Mouse (Mus musculus): ENCODE data around the gene Golph3.

Gene Golph3

GRCm38 (mm10) chr15:12317290-12317689, 4.0 kb upstream of the Golph3 start:
- DNase-seq (ENCODE audit: extremely low read depth, low read depth, low spot score) = no peak

GRCm38 (mm10) chr15:12318451-12318850, 2.8 kb upstream of the Golph3 start:
- no peak for DNase-seq (ENCODE audit: extremely low read depth, low read depth, low spot score)

DNA sequence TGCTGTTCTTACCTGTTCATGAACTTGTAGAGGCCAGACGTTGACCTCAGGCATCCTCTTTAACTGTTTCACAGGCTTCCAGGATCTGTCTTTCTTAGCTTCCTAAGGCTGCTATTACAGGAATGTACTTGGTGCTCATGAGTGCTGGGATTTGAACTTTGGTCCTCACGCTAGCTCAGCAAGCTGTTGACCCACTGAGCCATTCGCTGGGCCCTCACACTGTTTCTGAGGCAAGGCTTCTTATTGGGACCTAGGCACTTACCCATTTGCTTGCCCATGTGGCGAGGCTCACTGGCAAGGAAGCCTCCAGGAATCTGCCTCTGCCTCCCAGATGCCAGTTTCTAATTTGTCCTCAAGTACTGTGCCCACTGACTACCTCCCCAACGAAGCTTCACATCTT, 1.4 kb upstream of the Golph3 start:
- DNase-seq (ENCODE audit: extremely low read depth, low read depth, low spot score) = no peak

GRCm38 (mm10) chr15:12320441-12321090, 684 bp upstream of the Golph3 start:
- DNase-seq (ENCODE audit: extremely low read depth, low read depth, low spot score) = no peak

- DNase-seq (ENCODE audit: extremely low read depth, low read depth, low spot score) = no peak
These were observed 755 bp downstream of the Golph3 start, which contains the start of gene 1810049J17Rik for GRCm38 (mm10) chr15:12321788-12322621. 1810049J17Rik (minus strand) TSS chr15:12321899.

GRCm38 (mm10) chr15:12322676-12323402, 1.6 kb downstream of the Golph3 start:
- no peak for DNase-seq (ENCODE audit: extremely low read depth, low read depth, low spot score)

DNA sequence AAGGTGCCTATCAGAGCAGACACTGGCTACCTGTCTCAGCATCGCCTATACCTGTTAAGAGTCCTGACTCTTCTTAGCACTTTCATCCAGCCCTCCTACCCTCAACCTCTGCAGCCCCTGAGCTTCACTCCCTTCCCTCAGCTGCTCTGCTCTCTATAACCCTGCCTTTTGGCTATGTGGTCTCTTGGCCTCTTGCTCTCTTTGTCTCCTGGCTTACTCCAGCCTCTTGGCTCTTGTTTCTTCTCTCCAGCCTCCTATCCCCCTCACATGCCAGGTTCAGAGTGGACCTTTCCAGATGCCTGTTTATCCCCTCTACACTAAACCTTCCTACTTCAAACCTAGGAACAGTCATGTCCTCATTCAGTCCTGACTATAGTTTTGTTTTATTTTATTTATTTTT, 3.1 kb downstream of the Golph3 start:
- no peak for DNase-seq (ENCODE audit: extremely low read depth, low read depth, low spot score)

DNA sequence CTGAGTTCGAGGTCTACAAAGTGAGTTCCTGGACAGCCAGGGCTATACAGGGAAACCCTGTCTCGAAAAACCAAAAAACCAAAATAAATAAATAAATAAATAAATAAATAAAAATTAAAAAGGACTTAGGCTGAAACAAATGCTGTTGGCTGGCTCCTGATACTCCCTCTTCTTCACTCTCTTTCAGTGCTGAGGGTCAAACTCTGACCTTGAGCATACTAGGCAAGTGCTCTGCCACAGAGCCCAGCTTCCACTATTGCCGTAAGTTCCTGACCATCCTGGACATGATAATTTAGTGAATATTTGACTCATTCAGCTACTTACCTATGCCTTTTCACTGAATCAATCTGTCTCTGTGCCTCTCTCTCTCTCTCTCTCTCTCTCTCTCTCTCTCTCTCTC, 9.1 kb downstream of the Golph3 start:
- no peak for DNase-seq (ENCODE audit: extremely low read depth, low read depth, low spot score)

DNA sequence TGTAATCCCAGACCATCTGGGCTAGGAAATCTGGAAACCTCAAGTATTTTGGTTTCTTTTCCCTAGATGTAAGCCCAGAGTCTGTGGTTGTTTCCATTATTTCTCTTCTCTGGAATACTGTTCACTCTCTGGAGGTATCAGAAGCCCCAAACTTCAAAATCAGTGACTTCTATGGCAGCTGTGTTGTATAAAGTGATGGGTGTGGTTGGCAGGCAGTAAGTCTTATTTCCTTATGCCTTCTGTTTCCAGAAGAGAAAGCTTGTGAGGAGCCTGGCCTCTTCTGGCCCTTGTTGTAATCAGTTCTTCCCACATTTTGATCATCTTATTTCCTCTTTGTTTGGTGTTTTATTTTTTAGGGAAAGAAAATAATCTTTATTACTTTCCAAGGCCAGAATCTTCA, 9.6 kb downstream of the Golph3 start:
- no peak for DNase-seq (ENCODE audit: extremely low read depth, low read depth, low spot score)

DNA sequence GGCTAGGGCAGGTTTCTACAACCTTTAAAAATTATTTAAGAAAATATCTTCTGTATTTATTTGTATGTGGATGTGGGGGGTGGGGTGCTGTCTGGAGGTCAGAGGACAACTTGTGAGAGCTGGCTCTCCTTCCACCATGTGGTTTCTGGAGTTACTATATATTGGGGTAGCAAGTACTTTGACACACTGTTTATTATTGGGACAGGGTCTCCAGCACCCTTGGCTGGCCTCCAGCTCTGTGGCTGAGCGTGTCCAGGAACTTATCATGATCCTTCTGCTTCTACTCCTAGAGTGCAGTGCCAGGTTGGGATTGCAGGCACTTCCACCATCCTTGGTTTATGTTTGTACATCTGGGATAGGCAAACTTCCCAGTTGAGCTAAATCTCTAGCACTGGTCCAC, 10.1 kb downstream of the Golph3 start:
- no peak for DNase-seq (ENCODE audit: extremely low read depth, low read depth, low spot score)

DNA sequence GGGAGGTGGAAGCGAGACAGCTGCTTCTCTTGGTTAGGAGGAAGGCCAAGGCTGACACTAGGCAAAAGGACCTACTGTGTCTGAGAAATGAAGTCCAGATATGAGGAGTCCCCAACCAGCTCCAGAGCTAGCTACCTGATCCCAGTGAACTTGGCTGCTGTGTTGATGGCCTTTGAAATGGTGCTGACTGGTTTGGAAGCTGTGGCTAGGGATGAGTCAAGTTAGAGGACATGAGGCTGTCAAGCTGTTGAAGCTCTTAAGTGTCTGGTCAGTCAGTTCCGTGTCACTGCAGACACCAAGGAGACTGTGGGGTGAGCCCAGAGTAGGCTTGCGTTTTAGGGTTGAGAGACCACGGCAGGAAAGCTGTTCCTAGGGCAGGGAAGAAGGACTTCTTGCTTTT, 13.1 kb downstream of the Golph3 start:
- no peak for DNase-seq (ENCODE audit: extremely low read depth, low read depth, low spot score)

DNA sequence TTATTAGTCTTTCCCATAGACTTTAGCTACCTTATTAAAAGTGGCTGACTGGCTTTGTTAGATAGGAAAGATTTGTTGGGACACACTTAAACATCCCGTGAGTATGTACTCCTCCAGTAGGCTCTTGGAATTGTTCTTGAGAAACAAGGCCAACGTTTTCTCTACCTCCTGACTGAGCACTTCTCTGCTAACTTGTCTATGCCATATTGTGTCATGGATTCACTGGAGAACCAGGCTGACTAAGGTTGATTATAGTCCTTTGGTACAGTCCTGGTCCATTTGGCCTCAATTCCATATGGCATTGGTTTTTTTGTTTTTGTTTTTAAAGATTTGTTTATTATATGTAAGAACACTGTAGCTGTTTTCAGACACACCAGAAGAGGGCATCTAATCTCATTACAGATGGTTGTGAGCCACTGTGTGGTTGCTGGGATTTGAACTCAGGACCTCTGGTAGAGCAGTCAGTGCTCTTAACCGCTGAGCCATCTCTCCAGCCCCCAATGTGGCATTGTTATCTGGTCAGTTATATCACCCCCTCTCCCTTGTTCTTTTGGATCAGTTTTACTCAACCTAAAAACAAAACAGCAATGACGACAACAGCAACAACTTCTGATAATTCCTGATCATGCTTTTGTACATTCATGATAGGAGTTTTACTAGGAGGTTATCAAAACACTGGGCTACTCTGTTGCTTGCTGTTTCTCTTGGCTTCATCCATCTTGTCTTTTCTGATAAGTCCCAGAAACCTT, 16.0 kb downstream of the Golph3 start:
- no peak for DNase-seq (ENCODE audit: extremely low read depth, low read depth, low spot score)

GRCm38 (mm10) chr15:12337779-12338137, 16.5 kb downstream of the Golph3 start:
- DNase-seq (ENCODE audit: extremely low read depth, low read depth, low spot score) = no peak

GRCm38 (mm10) chr15:12340536-12341400, 19.5 kb downstream of the Golph3 start:
- no peak for DNase-seq (ENCODE audit: extremely low read depth, low read depth, low spot score)

- no peak for DNase-seq (ENCODE audit: extremely low read depth, low read depth, low spot score)
These were observed 20.1 kb downstream of the Golph3 start for GRCm38 (mm10) chr15:12341401-12341758.

DNA sequence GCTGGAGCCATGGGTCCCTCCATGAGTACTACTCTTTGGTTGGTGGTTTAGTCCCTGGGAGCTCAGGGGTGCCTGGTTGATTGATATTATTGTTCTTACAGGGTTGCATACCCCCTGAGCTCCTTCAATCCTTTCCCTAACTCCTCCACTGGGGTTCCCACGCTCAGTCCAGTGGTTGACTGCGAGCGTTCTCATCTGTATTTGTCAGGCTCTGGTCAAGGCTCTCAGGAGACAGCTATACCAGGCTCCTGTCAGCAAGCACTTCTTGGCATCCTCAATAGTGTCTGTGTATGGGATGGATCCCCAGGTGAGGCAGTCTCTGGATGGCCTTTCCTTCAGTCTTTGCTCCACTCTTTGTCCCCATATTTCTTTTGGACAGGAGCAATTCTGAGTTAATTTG, 25.7 kb downstream of the Golph3 start:
- DNase-seq (ENCODE audit: extremely low read depth, low read depth, low spot score) = no peak

DNA sequence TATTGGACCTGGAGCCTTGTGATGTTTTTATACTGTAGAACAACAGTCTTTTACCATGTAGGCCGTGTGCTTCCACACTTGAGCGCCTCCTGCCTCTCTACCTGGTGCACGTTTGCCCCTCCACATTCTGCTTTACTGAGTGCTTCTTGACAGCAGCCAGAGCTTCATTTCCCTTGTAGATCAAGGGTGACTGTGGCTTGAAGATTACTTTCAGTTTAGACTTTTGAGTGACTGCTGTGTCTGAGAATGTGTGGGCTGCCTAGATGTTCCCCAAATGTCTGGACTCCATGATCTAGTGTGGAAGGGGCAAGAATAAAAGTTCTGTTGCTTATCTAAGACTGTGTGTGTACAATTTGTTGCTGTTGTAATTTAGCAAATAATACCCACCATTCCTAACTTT, 27.7 kb downstream of the Golph3 start:
- DNase-seq (ENCODE audit: extremely low read depth, low read depth, low spot score) = no peak

DNA sequence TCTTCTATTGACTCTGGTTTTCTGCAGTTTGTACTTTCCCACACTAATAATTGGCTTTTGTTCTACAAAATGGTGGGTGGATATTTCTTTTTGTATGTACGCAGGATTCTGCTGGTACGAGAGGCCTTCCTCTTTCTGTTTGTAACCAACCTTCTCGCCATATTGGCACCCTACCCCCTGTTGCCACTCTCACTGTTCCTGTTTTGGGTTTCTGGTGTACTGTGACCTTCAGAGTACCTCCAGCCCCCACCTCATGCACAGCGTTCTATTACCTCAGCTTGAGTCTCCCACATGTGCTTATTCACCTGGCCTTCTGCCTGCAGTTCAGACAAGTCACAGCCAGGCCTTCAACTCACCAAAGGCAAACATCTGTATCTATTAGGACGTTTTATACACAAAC, 28.6 kb downstream of the Golph3 start:
- DNase-seq (ENCODE audit: extremely low read depth, low read depth, low spot score) = no peak

DNA sequence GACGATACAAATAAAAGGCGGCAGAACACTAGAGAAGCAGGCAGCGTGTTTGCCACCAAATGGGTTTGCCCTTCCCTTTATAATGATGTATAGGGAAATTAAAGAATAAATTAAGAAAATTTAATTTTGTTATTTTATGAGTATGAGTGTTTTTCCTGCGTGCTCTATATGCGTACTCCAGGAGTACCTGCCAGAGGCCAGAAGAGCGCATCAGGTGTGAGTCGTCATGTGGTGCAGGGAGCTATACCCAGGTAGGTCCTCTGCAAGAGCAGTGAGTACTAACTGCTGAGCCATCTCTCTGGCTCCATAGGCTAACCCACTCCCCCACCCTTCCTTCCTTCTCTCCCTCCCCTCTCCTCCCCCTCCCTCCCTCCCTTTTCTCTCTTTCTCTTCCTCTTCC, 30.2 kb downstream of the Golph3 start:
- DNase-seq (ENCODE audit: extremely low read depth, low read depth, low spot score) = no peak

DNA sequence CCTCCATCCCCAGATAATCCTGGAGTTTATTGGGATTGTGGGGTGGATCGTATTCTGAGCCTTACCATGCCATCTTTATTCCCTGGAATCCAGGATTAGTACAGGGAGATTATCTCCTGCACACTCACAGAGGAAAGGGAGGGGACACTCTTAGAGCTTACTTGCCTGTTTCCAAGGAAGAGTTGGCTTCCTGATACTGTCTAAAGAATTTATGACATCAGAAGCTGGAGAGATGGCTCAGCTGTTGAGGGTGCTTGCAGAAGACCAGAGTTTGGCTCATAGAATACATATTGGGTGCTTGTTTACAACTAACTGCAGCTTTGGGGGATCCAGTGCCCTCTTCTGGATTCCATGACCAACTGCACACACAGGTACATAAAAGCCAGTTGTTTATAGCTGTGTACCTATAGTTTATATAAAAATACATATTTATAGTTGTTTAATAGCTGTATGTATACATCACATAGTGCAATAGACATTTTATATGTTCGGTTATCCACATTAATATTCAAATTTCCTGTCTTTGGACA, 33.1 kb downstream of the Golph3 start:
- no peak for DNase-seq (ENCODE audit: extremely low read depth, low read depth, low spot score)

All from fat pad, adult 2 months (tissue).